Mouse (Mus musculus) kidney, adult 8-10 months (tissue): ENCODE measurements around the gene 1700025G04Rik.

Experiments
- DNase-seq, 2 experiments: peaks; one replicate each; pipeline ENCODE4 v3.0.0; 2022

1700025G04Rik gene

GRCm38 (mm10) chr1:151990615-151991014, 99.3 kb downstream of the 1700025G04Rik start:
- DNase-seq = no peak

GRCm38 (mm10) chr1:151988713-151989112, 101.2 kb downstream of the 1700025G04Rik start:
- no peak for DNase-seq

DNA sequence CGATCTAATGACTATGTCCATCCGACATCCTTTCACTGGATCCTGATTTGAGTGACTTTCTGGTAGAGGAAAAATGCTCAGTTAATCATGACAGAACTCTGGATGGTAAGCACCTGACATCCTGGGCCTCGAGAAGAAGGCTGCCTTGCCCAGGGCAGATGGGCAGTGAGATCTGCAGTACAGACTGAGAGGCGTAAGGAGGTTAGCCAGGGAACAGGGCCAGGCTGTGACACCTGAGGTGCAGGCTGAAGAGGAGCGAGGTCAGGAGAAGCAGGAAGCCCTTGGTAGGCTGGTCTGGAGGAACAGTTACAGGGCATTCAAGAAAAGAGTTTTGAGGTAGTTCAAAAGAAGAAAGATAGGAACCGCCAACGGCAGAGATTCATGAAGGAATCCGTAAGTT, 101.9 kb downstream of the 1700025G04Rik start:
- no peak for DNase-seq

- no peak for DNase-seq
Observed at GRCm38 (mm10) chr1:151986024-151986778, 103.7 kb downstream of the 1700025G04Rik start.

DNA sequence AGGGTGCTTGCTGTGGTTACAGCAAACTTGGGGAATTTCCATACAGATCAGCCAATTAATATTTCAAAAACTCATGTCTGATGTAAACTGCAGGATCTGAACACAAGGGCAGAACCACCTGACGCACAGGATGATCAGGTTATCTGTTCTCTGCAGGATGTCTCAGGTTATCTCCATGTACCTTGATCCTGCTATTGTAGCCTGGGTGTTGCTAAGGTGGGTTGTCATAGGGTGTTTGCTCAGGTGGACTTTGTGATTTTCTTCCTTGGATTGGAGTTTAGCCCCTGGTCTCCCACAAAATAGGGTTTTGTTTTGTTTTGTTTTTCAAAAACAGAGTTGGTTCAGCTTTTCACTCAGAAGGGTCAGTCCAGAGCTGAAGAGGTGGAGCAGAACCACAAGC, 104.9 kb downstream of the 1700025G04Rik start:
- DNase-seq = no peak

DNA sequence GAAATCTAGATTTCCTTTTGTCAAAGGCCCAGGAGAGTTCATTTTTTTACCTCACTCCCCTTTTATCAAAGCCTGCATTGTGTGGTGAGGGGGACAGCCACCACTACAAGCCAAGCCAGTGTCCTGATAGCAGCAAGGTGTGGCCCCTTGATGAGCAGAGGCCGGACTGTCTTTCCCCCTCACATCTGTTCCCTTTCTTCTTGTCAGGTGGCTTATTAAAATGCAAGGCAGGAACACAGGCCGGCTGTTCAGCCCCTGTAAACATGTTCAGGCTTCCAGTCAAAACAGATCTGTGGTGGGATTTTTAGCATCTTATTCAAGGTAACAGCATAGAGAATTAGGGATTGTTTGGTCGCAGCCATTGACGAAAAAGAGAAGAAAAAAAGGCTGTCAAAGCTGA, 105.9 kb downstream of the 1700025G04Rik start:
- no peak for DNase-seq

- DNase-seq = no peak
Observed at GRCm38 (mm10) chr1:151980498-151980897, 109.4 kb downstream of the 1700025G04Rik start.

GRCm38 (mm10) chr1:151979803-151980456, 110.0 kb downstream of the 1700025G04Rik start:
- no peak for DNase-seq

DNA sequence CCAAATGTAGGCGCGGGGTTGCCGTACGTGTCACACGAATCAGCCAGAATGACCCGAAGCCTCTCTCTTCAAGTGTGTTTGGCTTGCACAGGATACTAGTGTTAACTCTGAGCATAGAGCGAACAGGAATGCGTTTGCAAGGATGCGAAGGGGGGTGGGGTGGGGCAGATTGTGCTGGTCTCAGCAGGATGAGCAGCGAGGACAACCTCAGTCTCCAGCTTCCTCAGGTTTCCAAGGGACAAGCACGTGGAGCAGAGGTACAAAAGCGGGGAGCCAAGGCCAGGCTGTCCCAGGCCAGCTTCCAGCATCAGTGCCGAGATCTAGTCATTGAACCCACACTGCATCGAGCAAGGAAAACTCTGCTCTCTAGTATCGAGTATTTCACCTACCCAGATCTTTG, 111.2 kb downstream of the 1700025G04Rik start:
- DNase-seq = no peak

DNA sequence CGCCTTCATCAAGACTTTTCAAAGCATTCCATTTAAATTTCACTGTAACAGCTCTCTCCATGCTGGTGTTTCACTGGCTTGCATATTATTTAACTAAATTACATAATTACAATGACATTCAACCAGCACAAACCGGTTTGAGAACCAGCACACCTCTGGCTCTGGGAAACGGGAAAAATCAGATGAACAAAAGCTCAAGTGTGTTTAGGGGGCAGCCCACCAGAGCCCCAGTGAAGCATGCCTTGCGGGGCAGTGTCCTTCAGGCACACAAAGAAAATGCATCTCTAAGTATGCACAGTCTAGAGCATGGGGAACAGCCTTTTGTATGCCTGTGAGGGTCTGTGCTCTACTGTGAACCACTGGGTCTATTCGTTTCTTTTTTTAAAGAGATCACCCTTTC, 112.3 kb downstream of the 1700025G04Rik start:
- DNase-seq = no peak

DNA sequence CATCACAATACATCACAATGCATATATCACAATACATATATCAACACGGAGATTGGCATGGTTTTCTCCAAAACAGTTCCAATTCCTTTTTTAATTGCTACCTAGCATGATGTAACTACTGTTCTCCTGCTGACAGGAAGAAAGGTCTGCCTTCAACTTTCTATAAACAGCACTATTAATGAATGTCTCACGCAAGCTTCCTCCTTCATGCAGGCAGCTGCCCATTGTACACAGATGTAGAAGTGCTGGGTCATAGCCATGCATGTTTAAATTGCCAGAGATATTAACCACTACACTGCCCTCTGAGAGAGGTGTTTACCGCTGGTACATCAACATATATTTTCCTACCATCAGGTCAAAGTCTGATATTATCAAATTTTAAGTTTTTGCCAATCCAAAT, 113.1 kb downstream of the 1700025G04Rik start:
- no peak for DNase-seq

DNA sequence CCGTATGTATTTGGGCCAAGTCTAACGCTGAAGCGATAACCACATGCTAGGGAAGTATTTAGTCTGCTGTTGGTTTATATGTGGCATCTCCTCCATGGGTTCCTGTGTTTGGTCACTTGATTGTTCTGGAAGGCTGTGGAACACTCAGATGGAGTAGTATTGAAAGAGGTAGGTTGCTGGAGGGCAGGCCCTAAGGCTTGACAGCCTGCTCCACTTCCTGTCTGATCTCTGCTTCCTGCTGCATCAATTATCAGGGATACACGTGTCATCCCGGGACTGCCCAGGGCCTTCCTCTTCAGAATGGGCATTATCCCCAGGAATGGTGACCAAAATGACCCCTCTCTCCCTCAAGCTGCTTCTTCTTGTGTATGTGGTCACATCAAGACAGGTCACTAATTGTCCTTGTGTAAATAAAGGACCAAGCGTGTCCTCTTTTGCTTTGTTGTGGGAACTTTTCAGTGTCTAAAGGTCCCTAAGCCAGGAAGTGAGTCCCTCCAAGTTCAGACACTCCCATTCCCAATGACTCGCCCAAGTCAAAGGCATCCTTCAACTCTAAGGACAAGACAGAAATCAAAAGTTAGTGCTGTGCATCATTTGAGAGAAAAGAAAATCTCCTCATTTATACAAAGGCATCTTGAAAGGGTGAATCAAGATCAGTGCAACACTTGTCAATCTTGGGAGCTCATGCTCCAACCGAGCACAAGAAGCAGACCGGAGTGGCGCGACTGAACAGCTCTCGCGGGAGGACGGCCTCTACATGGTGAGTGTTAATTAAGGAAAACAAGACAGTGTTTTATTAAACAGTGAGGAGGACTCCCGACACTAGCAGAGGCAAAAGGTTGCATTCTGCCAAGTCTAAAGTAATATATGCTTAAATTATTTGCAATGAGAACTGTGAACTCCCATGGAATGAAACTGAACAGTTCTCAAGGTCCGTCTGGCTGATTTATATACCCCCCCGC, 114.2 kb downstream of the 1700025G04Rik start:
- DNase-seq = peak; percentile 11 to 20

GRCm38 (mm10) chr1:151974887-151975286, 115.0 kb downstream of the 1700025G04Rik start:
- DNase-seq = no peak

- DNase-seq = no peak
Observed at GRCm38 (mm10) chr1:151974424-151974823, 115.5 kb downstream of the 1700025G04Rik start.

DNA sequence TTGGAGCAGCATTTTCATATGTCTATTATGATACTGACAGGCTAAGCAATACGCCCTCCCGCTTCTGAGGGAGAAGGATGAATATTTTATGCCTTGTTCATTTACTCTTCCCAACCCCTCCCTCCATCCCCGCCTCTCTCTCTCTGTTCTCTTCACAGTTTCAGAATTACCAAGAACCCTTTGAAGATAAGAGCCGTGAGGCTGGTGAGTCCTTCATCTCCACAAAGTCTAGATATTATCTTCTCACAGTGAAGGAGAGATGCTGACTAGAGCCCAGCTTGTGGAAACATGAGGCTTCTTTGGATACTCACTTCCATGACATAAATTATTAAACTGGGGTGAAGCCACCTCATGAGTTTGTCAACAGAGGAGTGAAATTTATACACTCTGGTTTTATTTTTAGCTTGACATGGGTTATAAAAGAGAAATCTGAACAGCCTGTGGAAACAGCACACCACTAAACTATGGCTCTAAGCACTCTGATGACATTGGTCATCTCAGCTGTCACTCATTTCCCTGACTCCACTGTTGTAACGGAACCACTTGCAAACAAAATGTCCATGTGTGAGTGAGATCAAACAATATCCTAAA, 116.7 kb downstream of the 1700025G04Rik start:
- no peak for DNase-seq

- no peak for DNase-seq
Observed at GRCm38 (mm10) chr1:151971581-151971980, 118.3 kb downstream of the 1700025G04Rik start.

DNA sequence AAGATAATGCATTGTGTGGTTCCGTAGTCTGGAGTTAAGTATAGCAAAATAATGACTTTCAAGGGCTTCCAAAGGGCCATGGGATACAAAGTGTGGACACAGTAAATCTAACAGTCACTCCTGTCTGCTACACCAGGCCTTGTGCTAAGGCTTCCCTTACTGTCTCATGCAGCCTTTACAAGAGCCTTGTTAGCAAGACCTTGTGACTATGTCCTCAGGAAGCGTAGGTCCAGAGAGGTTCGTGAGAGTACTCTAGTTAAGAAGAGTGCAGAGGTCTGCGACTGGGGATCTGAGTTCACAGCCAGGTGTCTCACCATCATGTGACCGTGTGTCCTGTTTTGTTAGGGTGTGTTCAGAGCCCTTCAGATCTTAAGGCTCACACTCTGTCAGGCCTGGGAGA, 121.8 kb downstream of the 1700025G04Rik start:
- no peak for DNase-seq

DNA sequence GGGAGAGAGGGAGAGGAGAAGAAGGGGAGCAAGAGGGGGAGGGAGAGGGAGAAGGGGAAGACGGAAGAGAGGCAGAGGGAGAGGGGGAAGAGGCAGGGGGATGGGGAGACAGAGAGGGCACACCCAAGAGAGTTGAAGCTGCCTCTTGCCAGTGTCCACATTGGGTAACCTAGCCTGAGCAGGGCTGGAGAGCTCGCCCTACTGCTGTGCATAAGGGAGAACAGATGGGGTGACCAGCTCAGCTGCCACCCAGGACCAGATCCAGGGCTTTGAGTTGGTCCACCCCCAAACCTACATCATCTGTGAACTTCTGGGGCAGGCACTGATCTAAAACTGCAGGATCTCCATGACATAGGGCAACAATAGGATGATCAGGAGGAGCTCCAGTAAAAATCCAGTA, 125.1 kb downstream of the 1700025G04Rik start:
- no peak for DNase-seq

DNA sequence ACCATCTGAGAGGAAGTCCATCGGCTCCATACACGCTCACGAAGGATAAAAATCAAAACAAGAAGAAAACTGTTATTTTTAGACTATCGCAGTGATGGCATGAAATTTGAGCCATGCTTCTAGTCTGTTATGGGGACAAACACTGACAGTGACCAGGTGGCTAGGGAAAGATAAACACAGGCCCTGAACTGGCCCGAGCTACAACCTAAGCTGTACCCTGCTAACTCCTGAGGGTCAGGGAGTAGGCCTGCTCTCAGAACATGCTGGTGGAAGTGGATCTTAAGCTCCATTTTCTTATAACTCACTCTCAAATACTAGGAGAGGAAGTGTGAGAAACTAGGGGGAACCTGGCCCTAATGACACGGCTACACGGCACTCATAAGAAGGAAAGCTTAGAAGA, 126.7 kb downstream of the 1700025G04Rik start:
- DNase-seq = no peak

DNA sequence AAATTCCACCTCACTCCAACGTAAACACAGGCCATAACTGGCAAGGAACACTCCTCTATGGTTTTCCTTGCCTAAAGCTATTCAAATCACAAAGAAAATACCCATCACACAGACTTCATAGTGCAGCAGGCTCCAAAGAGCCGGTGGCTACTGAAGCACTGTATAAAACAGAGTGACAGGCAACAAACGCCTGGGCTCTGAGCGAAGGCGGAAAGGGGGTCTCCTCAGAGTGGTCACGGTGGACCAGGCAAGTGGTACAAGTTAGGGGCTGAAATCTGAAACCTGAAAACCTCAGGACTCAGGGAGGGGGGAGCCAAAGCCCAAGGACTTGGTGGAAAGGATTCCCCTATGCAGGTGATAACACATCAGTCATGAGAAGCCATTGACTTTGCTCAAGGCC, 127.8 kb downstream of the 1700025G04Rik start:
- DNase-seq = no peak

GRCm38 (mm10) chr1:151961204-151961603, 128.7 kb downstream of the 1700025G04Rik start:
- DNase-seq = no peak

- no peak for DNase-seq
Observed at GRCm38 (mm10) chr1:151959010-151959409, 130.9 kb downstream of the 1700025G04Rik start.

GRCm38 (mm10) chr1:151958442-151958841, 131.5 kb downstream of the 1700025G04Rik start:
- DNase-seq = no peak
